Mouse (Mus musculus) olfactory bulb, adult 2 months (tissue): Measurements from ENCODE around the gene Serpini2.

Experiments used
- CTCF ChIP-seq: fragments of 200-500 bp; IDR thresholded peaks from 2 replicates; pipeline ENCODE4 v1.5.1; 2012; ENCODE audit warnings: low read depth, mild to moderate bottlenecking, low read length, moderate library complexity; ENCODE audit not compliant: insufficient read depth
- POLR2A ChIP-seq: fragments of 200-500 bp; IDR thresholded peaks from 2 replicates; pipeline ENCODE4 v1.6.1; 2012; ENCODE audit warnings: mild to moderate bottlenecking, low read depth, low read length, moderate library complexity; ENCODE audit not compliant: insufficient read depth

DNA sequence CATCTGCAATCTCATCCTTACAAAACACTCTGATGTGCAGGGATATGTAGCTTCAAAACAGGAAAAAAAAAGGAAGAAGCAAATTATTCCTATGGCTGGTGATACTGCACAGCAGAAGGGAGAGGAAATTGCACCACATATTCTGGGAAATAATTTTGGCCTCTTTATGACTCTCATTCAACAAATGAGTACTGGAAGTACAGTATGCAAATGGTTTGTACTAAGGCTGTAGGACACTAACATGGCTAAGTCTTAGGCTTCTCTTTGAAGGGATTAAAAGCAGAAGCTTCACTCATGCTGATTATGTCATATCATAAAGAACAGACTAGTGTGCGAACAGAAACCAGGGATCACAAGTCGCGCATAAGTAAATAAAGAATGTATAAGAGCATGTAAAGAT is 6.6 kb upstream of the Serpini2 start:
- no peak for TF ChIP-seq CTCF
- TF ChIP-seq POLR2A = no peak
